Mouse (Mus musculus) thymus, adult 2 months (tissue): ENCODE data around the gene Spon1. TPM values are rescaled to one million over a fixed set of nuclear protein-coding genes. Genes with fewer than 3 reads are reported as not detected.

Experiments used
- DNase-seq: peaks from one replicate; pipeline ENCODE4 v3.0.0; 2021
- H3K27ac ChIP-seq: fragments of 200-500 bp; 2 replicates; pipeline ENCODE4 v1.5.1; 2012; ENCODE audit warnings: low read length, control low read depth; ENCODE audit not compliant: control insufficient read depth, insufficient read depth
- H3K27me3 ChIP-seq: fragments of 200-500 bp; 2 replicates; pipeline ENCODE4 v1.6.1; 2012; ENCODE audit warnings: mild to moderate bottlenecking, low read length, moderate library complexity, mixed read lengths; ENCODE audit not compliant: control insufficient read depth, insufficient read depth
- H3K36me3 ChIP-seq: fragments of 200-500 bp; 2 replicates; pipeline ENCODE4 v1.6.1; 2012; ENCODE audit warnings: mild to moderate bottlenecking, low read length, moderate library complexity; ENCODE audit not compliant: control insufficient read depth, insufficient read depth
- H3K4me1 ChIP-seq: fragments of 200-500 bp; replicated peaks from 2 replicates; pipeline ENCODE4 v1.6.1; 2012; ENCODE audit warnings: low read length; ENCODE audit not compliant: control insufficient read depth, insufficient read depth
- H3K4me3 ChIP-seq: fragments of 200-500 bp; 2 replicates; pipeline ENCODE4 v1.5.1; 2012; ENCODE audit warnings: mild to moderate bottlenecking, low read length, control low read depth, moderate library complexity; ENCODE audit not compliant: control insufficient read depth, insufficient read depth
- CTCF ChIP-seq: fragments of 200-500 bp; IDR thresholded peaks from 2 replicates; pipeline ENCODE4 v1.5.1; 2012; ENCODE audit warnings: mild to moderate bottlenecking, control low read depth, low read length, moderate library complexity, borderline replicate concordance; ENCODE audit not compliant: control insufficient read depth, poor library complexity, insufficient read depth; ENCODE audit errors: extremely low read depth
- POLR2A ChIP-seq: fragments of 200-500 bp; IDR thresholded peaks from 2 replicates; pipeline ENCODE4 v1.6.1; 2012; ENCODE audit warnings: mild to moderate bottlenecking, low read length, control low read depth, moderate library complexity; ENCODE audit not compliant: control insufficient read depth, poor library complexity, insufficient read depth; ENCODE audit errors: extremely low read depth
- WGBS: fragments of 180-500 bp; shearing (Covaris S2); methylation state at CpG from one replicate; pipeline ENCODE4 v1.1.7; 2018; 5-methylcytosine and 5-hydroxymethylcytosine counted together
- polyA plus RNA-seq: library from polyadenylated mRNA; depleted of rRNA; stranded (reverse); fragments of >200 nt; gene quantifications from 2 replicates; pipeline ENCODE4 v1.2.3, GENCODE M21; 2012

Spon1 gene
- polyA plus RNA-seq, 1 experiment, result 3.3 TPM

DNA sequence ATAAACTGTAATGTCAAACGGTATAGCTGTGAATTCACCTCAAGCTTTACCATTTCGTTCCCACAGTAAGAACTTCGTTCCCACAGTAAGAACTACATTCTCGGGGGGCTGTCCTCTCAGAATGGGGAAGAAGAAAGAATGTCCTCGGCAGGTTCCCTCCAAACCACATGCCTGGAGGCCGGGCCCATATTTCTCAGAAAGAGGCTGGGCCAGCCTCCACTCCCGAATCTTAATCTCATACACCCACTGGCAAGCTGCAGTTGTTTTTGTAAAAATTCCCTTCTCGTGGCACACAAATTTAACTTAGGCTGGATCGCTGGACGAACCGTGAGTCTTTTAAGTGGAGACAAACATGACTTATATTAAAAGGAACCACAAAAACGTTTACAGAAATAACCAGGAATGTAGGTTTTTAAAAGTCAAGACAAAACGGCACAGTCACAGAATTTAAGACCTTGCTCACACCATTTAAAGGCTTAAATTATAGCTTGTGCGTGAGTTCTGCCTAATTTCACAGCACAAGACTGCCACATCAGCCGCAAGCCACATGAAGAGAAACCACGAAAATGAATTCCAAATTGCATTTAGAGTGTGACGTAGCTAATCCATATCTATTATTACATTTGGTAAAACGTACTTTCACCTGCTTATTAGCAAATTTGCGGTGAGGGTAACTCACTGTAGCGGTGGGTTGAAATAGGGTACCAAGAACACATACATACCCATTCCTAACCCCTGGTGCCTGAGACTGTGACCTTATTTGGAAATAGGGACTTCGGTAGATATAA lies 316.0 kb downstream of the Spon1 start:
- 31% methylated on average over 21 of the region's 21 CpGs for WGBS
- no peak overlapping the region for H3K27ac ChIP-seq
- no peak for DNase-seq
- no peaks in the 10 kb centered on the region for H3K27me3 ChIP-seq
- no peak overlapping the region for H3K4me3 ChIP-seq
- H3K4me1 ChIP-seq, result peaks cover 17% of the 10 kb centered on the region
- no peak for TF ChIP-seq CTCF
- TF ChIP-seq POLR2A, result no peak
- H3K36me3 ChIP-seq, result no peaks in the 10 kb centered on the region

DNA sequence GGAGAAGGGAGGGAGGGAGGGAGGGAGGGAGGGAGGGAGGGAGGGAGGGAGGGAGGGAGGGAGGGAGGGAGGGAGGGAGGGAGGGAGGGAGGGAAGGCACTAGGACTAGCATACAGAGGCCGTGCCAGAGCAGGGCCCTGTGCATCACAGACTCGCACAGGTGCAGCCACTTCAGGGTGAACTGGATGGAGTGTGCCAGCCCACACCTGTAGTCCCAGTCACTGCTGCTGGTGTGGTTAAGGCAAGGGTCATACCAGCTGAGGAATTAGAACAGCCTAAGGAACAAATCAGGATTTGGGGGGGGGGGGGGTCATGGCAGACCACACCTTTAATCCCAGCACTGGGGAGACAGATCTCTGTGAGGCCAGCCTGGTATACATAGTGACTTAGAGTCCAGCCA lies 317.3 kb downstream of the Spon1 start:
- H3K4me1 ChIP-seq, result peaks cover 23% of the 10 kb centered on the region
- H3K4me3 ChIP-seq, result no peak overlapping the region
- no peak for TF ChIP-seq POLR2A
- TF ChIP-seq CTCF, result no peak
- 18% methylated on average over 2 of the region's 2 CpGs for WGBS
- no peak overlapping the region for H3K27ac ChIP-seq
- no peaks in the 10 kb centered on the region for H3K36me3 ChIP-seq
- H3K27me3 ChIP-seq, result no peaks in the 10 kb centered on the region
- no peak for DNase-seq

DNA sequence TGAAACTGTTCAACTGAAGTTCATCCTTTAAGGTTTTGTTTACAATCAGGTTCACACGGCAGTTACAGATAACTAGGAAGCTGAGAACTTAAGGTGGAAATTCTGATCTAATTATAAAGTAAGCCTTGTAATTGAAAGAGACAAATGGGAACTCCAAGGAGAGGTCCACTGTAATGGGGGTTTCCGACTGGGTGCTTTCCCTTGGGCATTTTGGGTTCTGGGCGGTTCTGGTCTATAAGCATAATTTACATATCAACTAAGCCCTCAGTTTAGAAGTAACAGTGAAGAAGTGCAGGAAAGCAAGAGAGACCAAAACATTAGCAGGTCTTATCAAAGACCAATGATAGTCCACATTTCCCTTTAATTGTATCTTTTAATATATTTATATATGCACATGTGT lies 318.0 kb downstream of the Spon1 start:
- no peaks in the 10 kb centered on the region for H3K36me3 ChIP-seq
- TF ChIP-seq POLR2A (no peak), CTCF (no peak)
- H3K4me3 ChIP-seq, result no peak overlapping the region
- 87% methylated on average over 3 of the region's 3 CpGs for WGBS
- no peak overlapping the region for H3K27ac ChIP-seq
- H3K27me3 ChIP-seq, result no peaks in the 10 kb centered on the region
- H3K4me1 ChIP-seq, result peaks cover 23% of the 10 kb centered on the region
- DNase-seq, result no peak

DNA sequence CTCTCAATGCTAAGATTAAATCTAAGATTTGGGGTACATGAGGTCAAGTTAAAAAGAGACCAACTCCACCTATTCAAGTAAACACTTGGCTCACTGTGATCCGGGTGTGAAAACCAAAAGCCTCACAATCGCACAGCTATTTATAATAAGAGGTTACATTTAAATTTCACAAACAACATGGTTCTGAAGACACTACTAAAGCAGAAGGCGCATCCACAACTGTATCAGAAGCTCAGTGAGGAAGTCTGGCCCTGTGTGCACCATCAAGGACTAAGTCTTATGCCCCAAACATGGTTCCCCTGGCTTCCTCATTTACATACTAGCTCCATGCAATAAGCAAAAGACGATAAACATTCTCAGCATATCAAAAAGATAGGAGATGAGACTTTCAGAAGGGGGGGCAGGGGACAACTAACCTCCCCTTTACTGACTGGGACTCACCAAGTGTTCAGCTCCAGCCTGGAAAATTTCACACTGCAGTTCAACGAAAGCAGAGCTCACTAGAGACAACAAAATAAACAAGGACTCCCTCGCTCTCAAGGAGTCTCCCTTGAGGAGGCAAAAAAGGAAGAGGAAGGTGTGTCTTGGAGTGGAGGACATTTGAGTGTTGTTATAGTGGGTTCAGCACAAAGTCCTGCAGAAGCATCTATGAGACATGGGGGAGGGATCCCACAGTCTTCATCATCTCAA lies 320.4 kb downstream of the Spon1 start:
- TF ChIP-seq CTCF (no peak), POLR2A (no peak)
- Histone ChIP-seq H3K36me3 (no peaks in the 10 kb centered on the region), H3K4me3 (no peak overlapping the region), H3K27me3 (no peaks in the 10 kb centered on the region), H3K4me1 (peaks cover 33% of the 10 kb centered on the region), H3K27ac (no peak overlapping the region)
- 84% methylated on average over 6 of the region's 6 CpGs for WGBS
- DNase-seq, result no peak

DNA sequence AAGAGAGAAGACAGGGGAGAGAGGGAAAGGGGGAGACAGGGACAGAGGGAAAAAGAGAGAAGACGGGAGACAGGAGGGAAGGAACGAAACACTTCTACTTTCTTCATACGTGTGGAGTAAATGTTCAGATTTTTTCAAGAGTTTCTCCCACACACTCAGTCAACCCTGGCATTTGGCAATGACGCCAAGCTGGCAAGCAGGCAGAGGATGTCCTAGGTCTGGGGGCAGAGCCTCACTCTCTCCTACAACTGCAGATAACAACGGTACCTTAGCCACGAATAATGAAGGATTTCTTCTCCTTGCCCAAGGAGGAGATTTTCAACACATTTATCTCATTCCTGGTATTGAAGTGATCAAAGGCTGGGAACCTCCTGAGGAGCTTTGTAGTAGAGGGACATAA lies 321.5 kb downstream of the Spon1 start:
- Histone ChIP-seq H3K36me3 (no peaks in the 10 kb centered on the region), H3K27ac (no peak overlapping the region), H3K27me3 (no peaks in the 10 kb centered on the region), H3K4me1 (peaks cover 33% of the 10 kb centered on the region), H3K4me3 (no peak overlapping the region)
- no peak for DNase-seq
- WGBS, result 66% methylated on average over 6 of the region's 6 CpGs
- TF ChIP-seq POLR2A, result no peak
- TF ChIP-seq CTCF, result no peak

DNA sequence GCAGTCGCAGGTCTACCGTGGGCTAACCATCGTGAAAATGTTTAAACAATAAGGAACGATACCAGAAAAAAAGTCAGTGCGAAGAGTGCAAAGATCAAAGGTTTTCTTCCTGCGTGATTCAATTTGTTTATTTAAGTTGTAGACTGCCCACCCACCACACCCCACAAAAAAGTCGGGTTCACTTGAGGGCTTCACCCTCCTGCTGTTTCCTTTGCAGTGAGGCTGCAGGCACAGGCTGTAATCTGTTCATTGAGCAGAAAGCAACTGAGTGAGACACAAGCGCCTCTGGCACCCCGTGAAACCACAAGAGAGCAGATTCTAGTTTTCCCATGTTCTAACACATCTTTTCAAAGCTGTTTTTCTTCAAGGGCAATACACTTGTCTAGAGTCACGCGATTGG lies 322.2 kb downstream of the Spon1 start:
- Histone ChIP-seq H3K36me3 (no peaks in the 10 kb centered on the region), H3K27ac (no peak overlapping the region), H3K4me3 (no peak overlapping the region), H3K27me3 (no peaks in the 10 kb centered on the region), H3K4me1 (peaks cover 34% of the 10 kb centered on the region)
- peak; percentile 51 for DNase-seq
- WGBS, result 8% methylated on average over 11 of the region's 11 CpGs
- TF ChIP-seq CTCF (no peak), POLR2A (no peak)

DNA sequence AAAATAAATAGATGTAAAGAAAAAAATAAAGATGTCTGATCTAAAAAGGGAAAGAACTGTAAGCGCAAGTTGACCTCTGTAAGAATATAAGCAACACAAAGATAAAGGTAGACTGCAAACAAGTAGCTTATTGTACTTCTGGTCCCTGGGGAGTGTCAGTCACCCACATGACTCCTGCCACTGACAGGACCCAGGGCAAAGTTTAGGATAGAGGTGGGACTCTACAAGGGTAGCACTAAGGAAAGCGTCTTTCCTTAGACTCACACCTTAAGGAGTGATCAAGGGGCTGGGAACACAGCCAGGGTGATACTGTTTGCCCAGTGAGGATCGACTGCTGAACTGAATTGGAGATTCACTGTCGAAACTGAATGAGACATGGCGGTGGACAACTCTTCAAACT lies 323.1 kb downstream of the Spon1 start:
- Histone ChIP-seq H3K4me3 (no peak overlapping the region), H3K27ac (no peak overlapping the region), H3K36me3 (no peaks in the 10 kb centered on the region), H3K27me3 (no peaks in the 10 kb centered on the region), H3K4me1 (peaks cover 37% of the 10 kb centered on the region)
- TF ChIP-seq CTCF (no peak), POLR2A (no peak)
- WGBS, result 95% methylated on average over 5 of the region's 5 CpGs
- no peak for DNase-seq
